In the genomic region with DNA sequence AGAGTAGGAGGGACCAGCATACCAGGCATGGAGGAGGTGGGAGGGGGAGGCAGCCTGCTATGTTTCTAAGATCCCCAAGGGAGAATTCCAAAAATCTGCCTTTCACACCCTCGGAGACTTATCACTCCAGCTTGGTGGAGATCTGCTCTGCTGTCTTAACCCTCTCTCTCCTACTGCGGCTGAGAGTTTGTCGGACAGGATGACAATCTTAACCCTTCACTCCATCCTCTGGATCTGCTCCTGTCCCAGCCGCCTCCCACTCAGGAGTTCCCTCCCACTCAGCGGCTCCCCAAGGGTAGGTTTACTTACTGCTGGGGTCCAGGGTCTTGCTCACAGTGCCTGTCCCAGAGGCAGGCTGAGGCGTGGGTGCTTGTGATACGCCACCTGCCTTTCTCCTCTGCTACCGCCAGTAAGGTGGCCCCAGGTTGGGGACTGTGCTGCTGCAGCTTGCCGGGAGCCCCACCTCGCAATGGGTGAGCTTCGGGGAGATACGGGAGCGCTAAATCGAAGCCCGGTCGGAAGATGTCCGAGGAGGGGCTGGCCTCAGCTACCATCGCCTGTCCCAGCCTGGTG, we compare ENCODE assay signal across 8 mouse cellular contexts. TPM values are rescaled to one million over a fixed set of nuclear protein-coding genes. Genes with fewer than 3 reads are reported as not detected.
A peak's percentile ranks its signal among the peaks of the same experiment; 100 is the strongest.
DNase-seq lines count a peak whose midpoint lies in the region; ATAC-seq and TF ChIP-seq lines count a peak whose summit lies in the region.

No protein-coding gene starts in this region.

- H3K9me3 ChIP-seq in kidney, postnatal 0 days (replicated peaks; ENCODE audit: low read length), result no peaks in the 10 kb centered on the region
- H3K9me3 ChIP-seq in embryonic facial prominence, embryonic 13.5 days, result no peaks in the 10 kb centered on the region
- no peaks in the 10 kb centered on the region for H3K9me3 ChIP-seq in intestine, embryonic 14.5 days (ENCODE audit: control insufficient read depth, low read length)
- no peaks in the 10 kb centered on the region for H3K9me3 ChIP-seq in midbrain, embryonic 10.5 days (replicated peaks)

- peaks cover 16% of the 10 kb centered on the region for H3K4me1 ChIP-seq in kidney, postnatal 0 days (replicated peaks; ENCODE audit: insufficient read depth, low read length)
- H3K4me1 ChIP-seq in embryonic facial prominence, embryonic 13.5 days, result peaks cover 36% of the 10 kb centered on the region
- peaks cover 17% of the 10 kb centered on the region; the same call in 1 of the 2 replicates for H3K4me1 ChIP-seq in intestine, embryonic 14.5 days (replicated peaks; ENCODE audit: control insufficient read depth, insufficient read depth, low read length)
- peaks cover 23% of the 10 kb centered on the region for H3K4me1 ChIP-seq in midbrain, embryonic 10.5 days

- DNase-seq in kidney, postnatal 0 days (ENCODE audit: low spot score), result peak; percentile 61
- no peak for DNase-seq in kidney, adult 8-10 months
- no peak for DNase-seq in intestine, embryonic 14.5 days (ENCODE audit: low spot score)
- DNase-seq in midbrain, embryonic 10.5 days (ENCODE audit: low spot score), result peak; percentile 28
- DNase-seq in adrenal gland, adult 8-10 months, result no peak

- H3K9ac ChIP-seq in kidney, postnatal 0 days (ENCODE audit: low read depth, low read length), result peak overlapping the region; percentile 40; the same call in 1 of the 2 replicates
- peak overlapping the region; percentile 69 for H3K9ac ChIP-seq in embryonic facial prominence, embryonic 13.5 days
- peak overlapping the region; percentile 32; the same call in 1 of the 2 replicates for H3K9ac ChIP-seq in intestine, embryonic 14.5 days (ENCODE audit: low read length)

- H3K27ac ChIP-seq in kidney, postnatal 0 days, result no peak overlapping the region
- no peak overlapping the region for H3K27ac ChIP-seq in embryonic facial prominence, embryonic 13.5 days
- no peak overlapping the region for H3K27ac ChIP-seq in intestine, embryonic 14.5 days (ENCODE audit: low read depth)
- H3K27ac ChIP-seq in midbrain, embryonic 10.5 days (replicated peaks), result no peak overlapping the region

- peaks cover 14% of the 10 kb centered on the region; the same call in 1 of the 2 replicates for H3K27me3 ChIP-seq in kidney, postnatal 0 days (ENCODE audit: insufficient read depth, low read length)
- H3K27me3 ChIP-seq in embryonic facial prominence, embryonic 13.5 days, result peaks cover 43% of the 10 kb centered on the region
- H3K27me3 ChIP-seq in intestine, embryonic 14.5 days (replicated peaks; ENCODE audit: control insufficient read depth, insufficient read depth, low read length), result peaks cover 30% of the 10 kb centered on the region
- H3K27me3 ChIP-seq in midbrain, embryonic 10.5 days (ENCODE audit: low read depth, poor library complexity, severe bottlenecking), result peaks cover 81% of the 10 kb centered on the region

- H3K4me3 ChIP-seq in kidney, postnatal 0 days (replicated peaks; ENCODE audit: low read depth, low read length), result peak overlapping the region; percentile 39
- H3K4me3 ChIP-seq in embryonic facial prominence, embryonic 13.5 days, result peak overlapping the region; percentile 58
- H3K4me3 ChIP-seq in intestine, embryonic 14.5 days (ENCODE audit: low read depth, low read length), result peak overlapping the region; percentile 40
- peak overlapping the region; percentile 65 for H3K4me3 ChIP-seq in midbrain, embryonic 10.5 days

- peak overlapping the region; percentile 89 for H3K4me2 ChIP-seq in kidney, postnatal 0 days (ENCODE audit: low read length)
- peak overlapping the region; percentile 93 for H3K4me2 ChIP-seq in embryonic facial prominence, embryonic 13.5 days
- H3K4me2 ChIP-seq in intestine, embryonic 14.5 days (ENCODE audit: low read length), result peak overlapping the region; percentile 82

- peak; percentile 15; the same call in 1 of the 2 replicates for TF ChIP-seq CTCF in kidney, postnatal 0 days (IDR thresholded peaks at IDR 0.05; ENCODE audit: low read depth)

- no peaks in the 10 kb centered on the region for H3K36me3 ChIP-seq in kidney, postnatal 0 days (ENCODE audit: insufficient read depth, low read length)
- H3K36me3 ChIP-seq in embryonic facial prominence, embryonic 13.5 days, result no peaks in the 10 kb centered on the region
- H3K36me3 ChIP-seq in intestine, embryonic 14.5 days (ENCODE audit: control insufficient read depth, insufficient read depth, low read length), result no peaks in the 10 kb centered on the region
- H3K36me3 ChIP-seq in midbrain, embryonic 10.5 days, result no peaks in the 10 kb centered on the region

- no peak for ATAC-seq in kidney, postnatal 0 days (replicated peaks; ENCODE audit: low FRiP score, low read depth)
- no peak for ATAC-seq in embryonic facial prominence, embryonic 13.5 days (ENCODE audit: insufficient number of reproducible peaks, insufficient read depth, low FRiP score, low TSS enrichment, low read depth)
- no peak for ATAC-seq in intestine, embryonic 14.5 days (replicated peaks; ENCODE audit: low FRiP score, low TSS enrichment, low read depth)
- ATAC-seq in monocyte, adult 5-6 weeks (replicated peaks; ENCODE audit: insufficient number of reproducible peaks, low FRiP score, low TSS enrichment, poor library complexity, severe bottlenecking), result no peak
- ATAC-seq in granulocyte monocyte progenitor cell, adult 5-6 weeks (replicated peaks; ENCODE audit: poor library complexity, severe bottlenecking), result no peak

- under 1% methylated on average over 18 of the region's 18 CpGs for WGBS in kidney, postnatal 0 days
- 1% methylated on average over 18 of the region's 18 CpGs for WGBS in embryonic facial prominence, embryonic 13.5 days
- WGBS in intestine, embryonic 14.5 days, result 2% methylated on average over 18 of the region's 18 CpGs
- 2% methylated on average over 18 of the region's 18 CpGs for WGBS in midbrain, embryonic 10.5 days

RNA-seq across cellular contexts. Expression of gene Extl1, which starts 12.9 kb away (rescaled TPM):
- polyA plus RNA-seq in kidney, postnatal 0 days (2015; fragmentation: Nextera tagmentation; extraction: Ambion mirVana), result 0.70 and 0.86 TPM in 2 replicates
- polyA plus RNA-seq in embryonic facial prominence, embryonic 13.5 days (2015; fragmentation: Nextera tagmentation; extraction: Ambion mirVana), result 4.5 and 5.4 TPM in 2 replicates
- polyA plus RNA-seq in intestine, embryonic 14.5 days (2014; fragmentation: Nextera tagmentation; extraction: Ambion mirVana), result 1.2 and 1.4 TPM in 2 replicates
- polyA plus RNA-seq in midbrain, embryonic 10.5 days (2016; fragmentation: Nextera tagmentation; extraction: Ambion mirVana), result 0.23 and 0.39 TPM in 2 replicates
- total RNA-seq in adrenal gland, adult 8-10 months (2022), result 10 to 100 TPM in 2 of 4 experiments, 1 to 10 TPM in 2; 3.3 to 15.4 (median 9.4) TPM
- total RNA-seq in monocyte, adult 5-6 weeks (2017), result 0.29 TPM in 1 of 3 replicates, not detected in the others
- not detected in 2 replicates for total RNA-seq in granulocyte monocyte progenitor cell, adult 5-6 weeks (2014; fragmentation: Nextera tagmentation)
- total RNA-seq in granulocyte monocyte progenitor cell, adult 5-6 weeks (2017), result not detected in 2 replicates

RNA-seq across cellular contexts. Expression of gene Pafah2, which starts 25.4 kb away (rescaled TPM):
- polyA plus RNA-seq in kidney, postnatal 0 days (2015; fragmentation: Nextera tagmentation; extraction: Ambion mirVana), result 22.7 and 24.4 TPM in 2 replicates
- polyA plus RNA-seq in embryonic facial prominence, embryonic 13.5 days (2015; fragmentation: Nextera tagmentation; extraction: Ambion mirVana), result 12.0 and 13.0 TPM in 2 replicates
- 28.4 and 32.5 TPM in 2 replicates for polyA plus RNA-seq in intestine, embryonic 14.5 days (2014; fragmentation: Nextera tagmentation; extraction: Ambion mirVana)
- 7.2 and 8.9 TPM in 2 replicates for polyA plus RNA-seq in midbrain, embryonic 10.5 days (2016; fragmentation: Nextera tagmentation; extraction: Ambion mirVana)
- 10 to 100 TPM; 13.9 to 21.7 (median 19.0) TPM for total RNA-seq in adrenal gland, adult 8-10 months (2022)
- 0.64 to 3.8 TPM (median 1.5 TPM) in 3 replicates for total RNA-seq in monocyte, adult 5-6 weeks (2017)
- 10.5 and 22.1 TPM in 2 replicates for total RNA-seq in granulocyte monocyte progenitor cell, adult 5-6 weeks (2014; fragmentation: Nextera tagmentation)
- 10.4 and 10.6 TPM in 2 replicates for total RNA-seq in granulocyte monocyte progenitor cell, adult 5-6 weeks (2017)

RNA-seq across cellular contexts. Expression of gene Slc30a2, which starts 27.8 kb away (rescaled TPM):
- 0.48 and 0.82 TPM in 2 replicates for polyA plus RNA-seq in kidney, postnatal 0 days (2015; fragmentation: Nextera tagmentation; extraction: Ambion mirVana)
- polyA plus RNA-seq in embryonic facial prominence, embryonic 13.5 days (2015; fragmentation: Nextera tagmentation; extraction: Ambion mirVana), result 0.34 and 0.38 TPM in 2 replicates
- polyA plus RNA-seq in intestine, embryonic 14.5 days (2014; fragmentation: Nextera tagmentation; extraction: Ambion mirVana), result 0.19 and 0.26 TPM in 2 replicates
- polyA plus RNA-seq in midbrain, embryonic 10.5 days (2016; fragmentation: Nextera tagmentation; extraction: Ambion mirVana), result 0.10 TPM in 1 of 2 replicates, not detected in the other
- 100 to 1,000 TPM in 2 of 4 experiments, 10 to 100 TPM in 2; 29.5 to 113 (median 69.5) TPM for total RNA-seq in adrenal gland, adult 8-10 months (2022)
- not detected in 3 replicates for total RNA-seq in monocyte, adult 5-6 weeks (2017)
- not detected in 2 replicates for total RNA-seq in granulocyte monocyte progenitor cell, adult 5-6 weeks (2014; fragmentation: Nextera tagmentation)
- total RNA-seq in granulocyte monocyte progenitor cell, adult 5-6 weeks (2017), result not detected in 2 replicates

RNA-seq across cellular contexts. Expression of gene Trim63, which starts 55.8 kb away (rescaled TPM):
- 2.4 and 2.7 TPM in 2 replicates for polyA plus RNA-seq in kidney, postnatal 0 days (2015; fragmentation: Nextera tagmentation; extraction: Ambion mirVana)
- 1.2 and 1.7 TPM in 2 replicates for polyA plus RNA-seq in embryonic facial prominence, embryonic 13.5 days (2015; fragmentation: Nextera tagmentation; extraction: Ambion mirVana)
- 0.09 TPM in 1 of 2 replicates, not detected in the other for polyA plus RNA-seq in intestine, embryonic 14.5 days (2014; fragmentation: Nextera tagmentation; extraction: Ambion mirVana)
- 0.36 and 0.87 TPM in 2 replicates for polyA plus RNA-seq in midbrain, embryonic 10.5 days (2016; fragmentation: Nextera tagmentation; extraction: Ambion mirVana)
- total RNA-seq in adrenal gland, adult 8-10 months (2022), result not detected
- not detected in 3 replicates for total RNA-seq in monocyte, adult 5-6 weeks (2017)
- not detected in 2 replicates for total RNA-seq in granulocyte monocyte progenitor cell, adult 5-6 weeks (2014; fragmentation: Nextera tagmentation)
- not detected in 2 replicates for total RNA-seq in granulocyte monocyte progenitor cell, adult 5-6 weeks (2017)

Comparison
In these comparisons a context has a peak if more than half of its experiments do, and no peak if none do; other contexts are left out.
1. DNase-seq: peak in kidney, postnatal 0 days (single experiment) and midbrain, embryonic 10.5 days (single experiment); none in kidney, adult 8-10 months (0 of 2), intestine, embryonic 14.5 days (single experiment) and adrenal gland, adult 8-10 months (single experiment).
2. Peak in every context shown above with its lines, with median percentiles within 50 percentile points of each other: H3K4me2 ChIP-seq, H3K4me3 ChIP-seq and H3K9ac ChIP-seq.